Mouse (Mus musculus) layer of hippocampus, adult 11-12 months (tissue): Measurements from ENCODE around the gene Vmn2r74.

Source experiments
- DNase-seq: peaks from one replicate; pipeline ENCODE4 v3.0.0; 2022; ENCODE audit warnings: low spot score

The Vmn2r74 gene

GRCm38 (mm10) chr7:85961529-85961928 lies at the start of gene Vmn2r74:
Vmn2r74 (minus strand) TSS chr7:85961629.
- DNase-seq: no peak

GRCm38 (mm10) chr7:86007533-86007932 lies 46.1 kb upstream of the Vmn2r74 start:
- DNase-seq: no peak
